Mouse (Mus musculus) spleen, adult 2 months (tissue): Measurements from ENCODE around the gene Scg2.

Source experiments
- CTCF ChIP-seq: fragments of 200-500 bp; IDR thresholded peaks from 2 replicates; pipeline ENCODE4 v1.5.1; 2011; ENCODE audit warnings: mild to moderate bottlenecking, inconsistent platforms; ENCODE audit not compliant: insufficient read depth, insufficient read length, insufficient replicate concordance; ENCODE audit errors: extremely low read depth
- POLR2A ChIP-seq: fragments of 200-500 bp; IDR thresholded peaks from 2 replicates; pipeline ENCODE4 v1.6.1; 2011; ENCODE audit warnings: low read depth, low read length, inconsistent platforms

DNA sequence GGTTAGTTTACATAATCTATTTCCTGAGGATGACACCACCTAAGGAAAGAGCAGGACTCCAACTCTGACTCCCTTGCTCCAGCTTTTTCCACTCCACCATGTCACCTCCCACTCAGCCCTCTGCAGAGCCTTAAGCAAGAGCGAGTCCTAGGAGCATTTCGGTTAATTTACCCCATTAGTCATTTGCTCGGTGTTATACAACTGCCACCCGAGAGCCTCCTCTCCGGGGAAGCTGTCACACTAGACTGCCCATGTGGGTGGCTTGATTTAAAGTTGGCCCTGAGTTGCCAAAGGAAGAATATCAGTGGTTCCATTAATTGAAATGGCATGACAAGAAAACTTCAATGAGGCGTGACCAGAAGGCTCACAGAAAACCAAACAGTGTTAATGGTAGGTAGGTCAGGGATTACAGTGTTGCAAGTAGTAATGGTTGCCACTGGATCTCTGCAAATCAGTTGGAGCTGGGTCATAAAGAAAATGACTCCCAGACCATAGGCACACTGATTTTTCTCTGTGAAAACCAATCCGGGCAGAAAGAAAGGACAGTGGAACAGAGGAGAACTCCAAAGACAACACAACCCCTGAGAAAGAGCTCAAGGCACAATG, 33.5 kb downstream of the Scg2 start:
- no peak for TF ChIP-seq CTCF
- TF ChIP-seq POLR2A, result no peak
